Mouse (Mus musculus) lung, embryonic 14.5 days (tissue): ENCODE measurements at regions not wholly inside any gene's neighbourhood (a gene's known extent, or its start where the extent isn't known, plus 50 kb on each side); places are given as distances from the start of the nearest gene placed in this dataset.
"Not testable (repeated sequence)": the region's sequence is repeated elsewhere in the genome, so short reads cannot be mapped to it uniquely, and the experiment has no call there.

Experiments
- ATAC-seq: fragments of 200-750 bp; cut with Nextera tagmentation; 2 replicates; pipeline ENCODE4 v1.8.0; 2017; ENCODE audit warnings: mild to moderate bottlenecking, moderate TSS enrichment, moderate library complexity; ENCODE audit not compliant: insufficient read depth
- DNase-seq: peaks from one replicate; pipeline ENCODE4 v3.0.0-alpha.2; 2015
- H3K27ac ChIP-seq: fragments of 300-500 bp; sonication (generic); 2 replicates; pipeline ENCODE4 v1.5.1; 2014; ENCODE audit warnings: low read depth, mild to moderate bottlenecking, moderate library complexity
- H3K27me3 ChIP-seq: fragments of 300-500 bp; sonication (generic); 2 replicates; pipeline ENCODE4 v1.6.1; 2014; ENCODE audit warnings: low read length, control low read depth; ENCODE audit not compliant: insufficient read depth
- H3K36me3 ChIP-seq: fragments of 300-500 bp; sonication (generic); 2 replicates; pipeline ENCODE4 v1.6.1; 2014; ENCODE audit warnings: control low read depth; ENCODE audit not compliant: insufficient read depth
- H3K4me1 ChIP-seq: fragments of 300-500 bp; sonication (generic); 2 replicates; pipeline ENCODE4 v1.6.1; 2014; ENCODE audit warnings: antibody characterized with exemption, control low read depth; ENCODE audit not compliant: insufficient read depth
- H3K4me2 ChIP-seq: fragments of 300-500 bp; sonication (generic); 2 replicates; pipeline ENCODE4 v1.6.1; 2014; ENCODE audit warnings: mild to moderate bottlenecking
- H3K4me3 ChIP-seq: fragments of 300-500 bp; sonication (generic); 2 replicates; pipeline ENCODE4 v1.5.1; 2014; ENCODE audit warnings: low read depth, low read length
- H3K9ac ChIP-seq: fragments of 300-500 bp; sonication (generic); 2 replicates; pipeline ENCODE4 v1.6.1; 2014
- H3K9me3 ChIP-seq: fragments of 300-500 bp; sonication (generic); 2 replicates; pipeline ENCODE4 v1.6.1; 2016; ENCODE audit warnings: low read depth, low read length, control low read depth
- CTCF ChIP-seq: IDR thresholded peaks from 2 replicates; pipeline ENCODE4 v1.5.1; 2016; ENCODE audit warnings: antibody characterized with exemption, low read depth
- WGBS: fragments of 180-500 bp; shearing (Covaris S2); extraction: QIAGEN DNeasy Blood & Tissue Kit; methylation state at CpG from one replicate; pipeline ENCODE4 v1.1.7; 2014; 5-methylcytosine and 5-hydroxymethylcytosine counted together

DNA sequence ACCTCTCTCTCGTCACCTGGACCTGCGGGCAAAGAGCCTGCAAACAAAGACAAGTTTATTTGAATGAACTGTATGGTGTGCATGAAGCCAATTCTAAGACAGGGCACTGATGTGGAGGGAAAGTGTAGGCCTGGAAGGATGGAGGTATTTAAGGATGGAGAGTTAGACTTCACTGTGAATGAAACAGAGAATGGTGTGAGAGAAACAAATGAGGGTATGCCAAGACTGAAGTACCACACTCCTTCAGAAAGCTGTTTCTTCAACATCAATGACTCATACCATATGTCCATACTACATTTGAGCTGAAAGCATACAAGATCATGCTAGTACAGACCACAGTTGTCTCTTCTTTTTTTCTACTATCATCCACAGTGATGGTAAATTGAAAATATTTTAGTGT lies 105.9 kb upstream of the Prl start:
- H3K27me3 ChIP-seq: no peaks in the 10 kb centered on the region
- ATAC-seq: no peak
- H3K27ac ChIP-seq: no peak overlapping the region
- no peak for TF ChIP-seq CTCF
- no peaks in the 10 kb centered on the region for H3K4me1 ChIP-seq
- H3K4me2 ChIP-seq: no peak overlapping the region
- no peaks in the 10 kb centered on the region for H3K36me3 ChIP-seq
- no peak overlapping the region for H3K4me3 ChIP-seq
- H3K9me3 ChIP-seq: no peaks in the 10 kb centered on the region
- 81% methylated on average over 2 of the region's 2 CpGs for WGBS
- DNase-seq: no peak
- H3K9ac ChIP-seq: no peak overlapping the region

DNA sequence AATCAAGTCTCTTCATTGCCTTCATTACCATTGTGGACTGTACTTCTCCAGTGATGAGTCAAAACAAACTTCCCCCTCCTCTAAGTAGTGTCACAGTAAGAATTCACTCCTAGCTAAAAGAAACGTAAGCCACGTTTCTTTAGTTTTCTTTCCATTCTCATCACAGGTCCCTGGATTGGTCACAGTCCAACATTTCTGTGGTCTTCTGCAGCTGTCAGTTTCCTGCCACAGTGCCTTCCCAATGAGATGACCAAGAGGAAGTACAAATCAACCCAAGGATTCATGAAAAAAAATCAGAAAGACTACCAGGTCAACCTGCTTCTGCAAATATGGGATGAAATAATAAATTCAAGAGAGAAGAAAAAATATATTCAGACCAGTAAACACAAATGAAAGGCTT lies 103.5 kb upstream of the Prl start:
- WGBS: 78% methylated on average over 2 of the region's 2 CpGs
- ATAC-seq: no peak
- H3K27me3 ChIP-seq: no peaks in the 10 kb centered on the region
- no peak overlapping the region for H3K4me3 ChIP-seq
- no peak overlapping the region for H3K27ac ChIP-seq
- H3K4me2 ChIP-seq: no peak overlapping the region
- H3K9me3 ChIP-seq: no peaks in the 10 kb centered on the region
- TF ChIP-seq CTCF: no peak
- no peak overlapping the region for H3K9ac ChIP-seq
- H3K4me1 ChIP-seq: no peaks in the 10 kb centered on the region
- no peak for DNase-seq
- H3K36me3 ChIP-seq: no peaks in the 10 kb centered on the region

DNA sequence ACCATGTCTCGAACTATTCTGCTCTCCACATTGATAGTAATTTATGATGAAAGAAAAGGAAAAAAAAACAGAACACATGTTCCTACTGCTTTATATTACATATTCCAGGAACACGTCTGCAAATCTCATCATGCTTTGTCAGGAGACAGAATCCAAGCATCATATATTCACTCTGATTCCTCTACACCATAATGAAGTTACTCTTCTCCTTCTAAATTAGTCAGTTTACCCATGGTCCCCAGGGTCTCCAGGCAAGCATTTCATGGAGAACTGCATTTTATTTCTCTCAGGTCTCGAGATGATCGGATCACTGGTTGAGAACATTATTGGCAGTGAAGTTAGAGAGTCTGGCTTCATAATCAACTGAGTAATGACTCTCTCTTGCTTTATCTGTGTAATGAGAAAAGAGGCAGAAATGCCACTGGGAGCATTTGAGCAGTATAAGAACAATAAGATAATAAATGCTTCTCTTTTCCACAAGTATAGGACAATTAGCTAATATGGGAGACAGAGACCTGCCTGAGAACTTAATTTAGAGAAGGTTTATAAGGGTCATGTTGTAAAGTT lies 97.8 kb upstream of the Prl start:
- Histone ChIP-seq H3K27ac (no peak overlapping the region), H3K4me3 (no peak overlapping the region), H3K27me3 (no peaks in the 10 kb centered on the region), H3K36me3 (no peaks in the 10 kb centered on the region), H3K9ac (no peak overlapping the region), H3K9me3 (no peaks in the 10 kb centered on the region), H3K4me1 (no peaks in the 10 kb centered on the region), H3K4me2 (no peak overlapping the region)
- DNase-seq (no peak), ATAC-seq (no peak)
- WGBS: 82% methylated on average over 4 of the region's 4 CpGs
- TF ChIP-seq CTCF: no peak

DNA sequence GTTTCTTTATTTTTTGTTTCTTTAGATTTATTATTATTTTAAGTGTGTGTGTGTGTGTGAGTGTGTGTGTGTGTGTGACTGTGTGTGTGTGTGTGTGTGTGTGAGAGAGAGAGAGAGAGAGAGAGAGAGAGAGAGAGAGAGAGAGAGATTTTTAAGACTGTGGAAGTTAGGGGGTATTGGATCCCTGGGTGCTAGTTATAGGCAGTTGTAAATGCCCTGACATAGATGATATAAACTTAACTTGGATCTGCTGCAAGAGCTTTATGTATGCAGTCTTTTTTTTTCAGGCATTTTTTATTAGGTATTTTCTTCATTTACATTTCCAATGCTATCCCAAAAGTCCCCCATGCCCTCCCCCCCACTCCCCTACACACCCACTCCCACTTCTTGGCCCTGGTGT lies 96.8 kb upstream of the Prl start:
- not testable (repeated sequence) for H3K4me3 ChIP-seq, H3K36me3 ChIP-seq, H3K27ac ChIP-seq, H3K4me2 ChIP-seq, DNase-seq, H3K27me3 ChIP-seq, H3K9me3 ChIP-seq, H3K4me1 ChIP-seq, ATAC-seq, H3K9ac ChIP-seq

DNA sequence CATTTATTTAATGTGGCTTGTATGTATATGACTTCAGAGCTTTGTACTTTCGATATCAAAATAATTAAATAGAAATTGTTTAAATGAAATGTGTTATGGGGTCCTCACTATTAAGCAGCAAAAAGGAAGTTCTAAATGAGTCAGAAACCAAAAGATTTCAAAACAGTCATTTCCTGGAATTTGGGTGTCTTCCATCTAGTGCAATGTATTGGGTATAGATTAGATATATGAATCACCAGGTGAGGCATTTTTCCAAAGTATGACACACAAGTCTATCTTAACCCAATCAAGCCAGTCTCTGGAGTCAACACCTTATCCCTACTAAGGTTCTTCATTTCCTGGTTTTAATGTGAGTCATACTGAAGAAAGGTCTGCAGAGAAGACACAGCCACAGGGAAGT lies 81.3 kb upstream of the Prl start:
- TF ChIP-seq CTCF: no peak
- ATAC-seq (no peak), DNase-seq (no peak)
- WGBS: 93% methylated on average over 1 of the region's 1 CpGs
- no peaks in the 10 kb centered on the region for H3K36me3 ChIP-seq
- H3K4me3 ChIP-seq: no peak overlapping the region
- no peak overlapping the region for H3K9ac ChIP-seq
- no peak overlapping the region for H3K27ac ChIP-seq
- H3K9me3 ChIP-seq: no peaks in the 10 kb centered on the region
- H3K4me2 ChIP-seq: no peak overlapping the region
- H3K4me1 ChIP-seq: no peaks in the 10 kb centered on the region
- H3K27me3 ChIP-seq: no peaks in the 10 kb centered on the region

DNA sequence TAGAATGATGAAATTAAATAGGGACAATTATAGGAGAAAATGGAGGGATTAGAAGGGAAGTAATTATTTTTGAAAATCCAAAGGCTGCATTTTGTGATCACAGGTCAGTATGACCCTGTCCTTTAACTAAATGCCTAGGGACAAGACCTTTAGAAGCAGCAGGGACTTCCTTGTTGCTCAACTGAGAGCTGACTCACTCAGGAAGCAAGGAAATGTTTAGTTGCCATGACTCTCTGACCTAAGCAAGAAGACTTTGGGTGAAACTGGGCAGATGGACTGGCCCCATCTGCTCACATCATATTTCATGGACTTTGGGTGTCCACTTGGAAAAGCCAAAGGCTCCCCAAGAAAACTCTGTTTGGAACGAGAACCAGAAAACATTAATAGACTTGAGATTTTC lies 76.9 kb upstream of the Prl start:
- Histone ChIP-seq H3K9me3 (no peaks in the 10 kb centered on the region), H3K27me3 (no peaks in the 10 kb centered on the region), H3K4me1 (no peaks in the 10 kb centered on the region), H3K9ac (no peak overlapping the region), H3K36me3 (no peaks in the 10 kb centered on the region), H3K4me3 (no peak overlapping the region), H3K4me2 (no peak overlapping the region), H3K27ac (no peak overlapping the region)
- no peak; the same call in 1 of the 2 replicates for ATAC-seq
- 35% methylated on average over 1 of the region's 1 CpGs for WGBS
- DNase-seq: peak; percentile 31
- no peak for TF ChIP-seq CTCF
